Mouse (Mus musculus) intestine, embryonic 16.5 days (tissue): Measurements from ENCODE around the gene Hist1h2bc. TPM values are rescaled to one million over a fixed set of nuclear protein-coding genes. Genes with fewer than 3 reads are reported as not detected.

ENCODE experiments used
- ATAC-seq: fragments of 200-750 bp; cut with Nextera tagmentation; 2 replicates; pipeline ENCODE4 v1.8.0; 2017; ENCODE audit warnings: moderate TSS enrichment, moderate library complexity
- H3K27ac ChIP-seq: fragments of 300-500 bp; sonication (generic); 2 replicates; pipeline ENCODE4 v1.5.1; 2014; ENCODE audit warnings: mild to moderate bottlenecking, low read length
- H3K27me3 ChIP-seq: fragments of 300-500 bp; sonication (generic); replicated peaks from 2 replicates; pipeline ENCODE4 v1.6.1; 2014; ENCODE audit warnings: low read length, control low read depth, mixed read lengths; ENCODE audit not compliant: control insufficient read depth, insufficient read depth
- H3K36me3 ChIP-seq: fragments of 300-500 bp; sonication (generic); 2 replicates; pipeline ENCODE4 v1.6.1; 2014; ENCODE audit warnings: low read length, control low read depth; ENCODE audit not compliant: control insufficient read depth, insufficient read depth
- H3K4me1 ChIP-seq: fragments of 300-500 bp; sonication (generic); 2 replicates; pipeline ENCODE4 v1.6.1; 2014; ENCODE audit warnings: low read length, control low read depth, mixed read lengths; ENCODE audit not compliant: control insufficient read depth, insufficient read depth
- H3K4me2 ChIP-seq: fragments of 300-500 bp; sonication (generic); 2 replicates; pipeline ENCODE4 v1.6.1; 2014; ENCODE audit warnings: low read depth, low read length, control low read depth
- H3K4me3 ChIP-seq: fragments of 300-500 bp; sonication (generic); 2 replicates; pipeline ENCODE4 v1.5.1; 2014; ENCODE audit warnings: mild to moderate bottlenecking, low read length
- H3K9ac ChIP-seq: fragments of 300-500 bp; sonication (generic); 2 replicates; pipeline ENCODE4 v1.6.1; 2014; ENCODE audit warnings: low read depth, low read length
- H3K9me3 ChIP-seq: fragments of 300-500 bp; sonication (generic); 2 replicates; pipeline ENCODE4 v1.6.1; 2016; ENCODE audit warnings: low read length, control low read depth; ENCODE audit not compliant: control insufficient read depth
- WGBS: fragments of 180-500 bp; shearing (Covaris S2); extraction: QIAGEN DNeasy Blood & Tissue Kit; methylation state at CpG from one replicate; pipeline ENCODE4 v1.1.7; 2014; 5-methylcytosine and 5-hydroxymethylcytosine counted together
- polyA plus RNA-seq: library from polyadenylated mRNA; unstranded; fragments of >200 nt; fragmentation: Nextera tagmentation; extraction: Ambion mirVana; gene quantifications from 2 replicates; pipeline ENCODE4 v1.2.1, GENCODE M21; 2015

Gene Hist1h2bc
- polyA plus RNA-seq, 1 experiment from 2014 or later = 101 TPM

- H3K9me3 ChIP-seq = no peaks in the 10 kb centered on the region
- H3K27me3 ChIP-seq = no peaks in the 10 kb centered on the region
- 88% methylated on average over 18 of the region's 18 CpGs for WGBS
- H3K9ac ChIP-seq = no peak overlapping the region
- H3K4me1 ChIP-seq = no peaks in the 10 kb centered on the region
- H3K27ac ChIP-seq = no peak overlapping the region
- no peak overlapping the region for H3K4me3 ChIP-seq
- no peak overlapping the region for H3K4me2 ChIP-seq
- ATAC-seq = no peak
- no peaks in the 10 kb centered on the region for H3K36me3 ChIP-seq
Measured at GRCm38 (mm10) chr13:23728472-23729191, 44.6 kb downstream of the Hist1h2bc start.

GRCm38 (mm10) chr13:23729192-23729525 lies 45.2 kb downstream of the Hist1h2bc start:
- 89% methylated on average over 9 of the region's 9 CpGs for WGBS
- H3K27ac ChIP-seq = no peak overlapping the region
- no peak for ATAC-seq
- H3K4me1 ChIP-seq = no peaks in the 10 kb centered on the region
- no peaks in the 10 kb centered on the region for H3K9me3 ChIP-seq
- no peak overlapping the region for H3K4me3 ChIP-seq
- H3K4me2 ChIP-seq = no peak overlapping the region
- H3K36me3 ChIP-seq = no peaks in the 10 kb centered on the region
- H3K9ac ChIP-seq = no peak overlapping the region
- H3K27me3 ChIP-seq = no peaks in the 10 kb centered on the region

GRCm38 (mm10) chr13:23729706-23730105 lies 45.7 kb downstream of the Hist1h2bc start:
- 90% methylated on average over 5 of the region's 5 CpGs for WGBS
- ATAC-seq = no peak

GRCm38 (mm10) chr13:23730479-23730878 lies 46.5 kb downstream of the Hist1h2bc start:
- Histone ChIP-seq H3K9ac (no peak overlapping the region), H3K4me3 (no peak overlapping the region), H3K4me1 (no peaks in the 10 kb centered on the region), H3K9me3 (no peaks in the 10 kb centered on the region), H3K4me2 (peak overlapping the region; percentile 27; the same call in 1 of the 2 replicates), H3K27me3 (no peaks in the 10 kb centered on the region), H3K36me3 (no peaks in the 10 kb centered on the region), H3K27ac (no peak overlapping the region)
- peak; percentile 91 for ATAC-seq
- 31% methylated on average over 8 of the region's 8 CpGs for WGBS

More at GRCm38 (mm10) chr13:23729706-23730105, 45.7 kb downstream of the Hist1h2bc start:
- Histone ChIP-seq H3K9me3 (no peaks in the 10 kb centered on the region), H3K9ac (no peak overlapping the region), H3K4me2 (no peak overlapping the region), H3K27me3 (no peaks in the 10 kb centered on the region), H3K27ac (no peak overlapping the region), H3K4me1 (no peaks in the 10 kb centered on the region), H3K4me3 (no peak overlapping the region), H3K36me3 (no peaks in the 10 kb centered on the region)

GRCm38 (mm10) chr13:23732156-23732804 lies 48.3 kb downstream of the Hist1h2bc start:
- no peaks in the 10 kb centered on the region for H3K4me1 ChIP-seq
- no peak overlapping the region for H3K4me3 ChIP-seq
- no peak overlapping the region for H3K4me2 ChIP-seq
- H3K36me3 ChIP-seq = no peaks in the 10 kb centered on the region
- no peaks in the 10 kb centered on the region for H3K9me3 ChIP-seq
- H3K9ac ChIP-seq = no peak overlapping the region
- no peak overlapping the region for H3K27ac ChIP-seq
- 23% methylated on average over 8 of the region's 8 CpGs for WGBS
- ATAC-seq = no peak
- H3K27me3 ChIP-seq = no peaks in the 10 kb centered on the region

GRCm38 (mm10) chr13:23737091-23737490 lies 53.1 kb downstream of the Hist1h2bc start:
- H3K4me2 ChIP-seq = no peak overlapping the region
- WGBS = 87% methylated on average over 5 of the region's 5 CpGs
- no peak for ATAC-seq
- H3K9me3 ChIP-seq = no peaks in the 10 kb centered on the region
- no peak overlapping the region for H3K27ac ChIP-seq
- no peaks in the 10 kb centered on the region for H3K36me3 ChIP-seq
- no peak overlapping the region for H3K9ac ChIP-seq
- no peaks in the 10 kb centered on the region for H3K27me3 ChIP-seq
- H3K4me3 ChIP-seq = no peak overlapping the region
- H3K4me1 ChIP-seq = peaks cover 5% of the 10 kb centered on the region; the same call in 1 of the 2 replicates

GRCm38 (mm10) chr13:23738041-23738440 lies 54.0 kb downstream of the Hist1h2bc start:
- Histone ChIP-seq H3K36me3 (no peaks in the 10 kb centered on the region), H3K27me3 (no peaks in the 10 kb centered on the region), H3K4me1 (peaks cover 5% of the 10 kb centered on the region; the same call in 1 of the 2 replicates), H3K9me3 (no peaks in the 10 kb centered on the region), H3K4me2 (peak overlapping the region; percentile 91; the same call in 1 of the 2 replicates), H3K27ac (peak overlapping the region; percentile 99), H3K4me3 (peak overlapping the region; percentile 61), H3K9ac (peak overlapping the region; percentile 94)
- no peak for ATAC-seq
- 22% methylated on average over 4 of the region's 4 CpGs for WGBS

GRCm38 (mm10) chr13:23738677-23739068 lies 54.7 kb downstream of the Hist1h2bc start, which contains the start of gene Hist1h1c:
Gene Hist1h1c, plus strand, starts transcription at chr13:23738808.
- Histone ChIP-seq H3K4me1 (peaks cover 5% of the 10 kb centered on the region; the same call in 1 of the 2 replicates), H3K4me3 (peak within 1 kb of the TSS; percentile 61), H3K27me3 (no peaks in the 10 kb centered on the region), H3K9ac (peak within 1 kb of the TSS; percentile 94), H3K4me2 (peak within 1 kb of the TSS; percentile 91), H3K27ac (peak within 1 kb of the TSS; percentile 99), H3K36me3 (no peaks in the 10 kb centered on the region), H3K9me3 (no peaks in the 10 kb centered on the region)
- under 1% methylated on average over 27 of the region's 38 CpGs for WGBS
- peak; percentile 88 for ATAC-seq

GRCm38 (mm10) chr13:23739069-23739921 lies 55.3 kb downstream of the Hist1h2bc start:
- under 1% methylated on average over 39 of the region's 39 CpGs for WGBS
- peaks cover 5% of the 10 kb centered on the region for H3K4me1 ChIP-seq
- peak overlapping the region; percentile 91 for H3K4me2 ChIP-seq
- H3K36me3 ChIP-seq = no peaks in the 10 kb centered on the region
- ATAC-seq = peak; percentile 91
- peak overlapping the region; percentile 61 for H3K4me3 ChIP-seq
- peak overlapping the region; percentile 94 for H3K9ac ChIP-seq
- no peaks in the 10 kb centered on the region for H3K9me3 ChIP-seq
- H3K27me3 ChIP-seq = no peaks in the 10 kb centered on the region
- H3K27ac ChIP-seq = peak overlapping the region; percentile 99
